Mouse (Mus musculus) kidney, adult 2 months (tissue): ENCODE data around the gene Irx1.

Source experiments
- CTCF ChIP-seq: fragments of 200-500 bp; conservative IDR thresholded peaks from 2 replicates; pipeline ENCODE4 v1.5.1; 2011; ENCODE audit warnings: low read depth, mild to moderate bottlenecking, control low read depth, low read length, moderate library complexity, mixed read lengths; ENCODE audit not compliant: insufficient read depth, insufficient read length
- POLR2A ChIP-seq: fragments of 200-500 bp; IDR thresholded peaks from one replicate; pipeline ENCODE4 v1.6.1; 2011; ENCODE audit warnings: low read depth, low read length, control low read depth

DNA sequence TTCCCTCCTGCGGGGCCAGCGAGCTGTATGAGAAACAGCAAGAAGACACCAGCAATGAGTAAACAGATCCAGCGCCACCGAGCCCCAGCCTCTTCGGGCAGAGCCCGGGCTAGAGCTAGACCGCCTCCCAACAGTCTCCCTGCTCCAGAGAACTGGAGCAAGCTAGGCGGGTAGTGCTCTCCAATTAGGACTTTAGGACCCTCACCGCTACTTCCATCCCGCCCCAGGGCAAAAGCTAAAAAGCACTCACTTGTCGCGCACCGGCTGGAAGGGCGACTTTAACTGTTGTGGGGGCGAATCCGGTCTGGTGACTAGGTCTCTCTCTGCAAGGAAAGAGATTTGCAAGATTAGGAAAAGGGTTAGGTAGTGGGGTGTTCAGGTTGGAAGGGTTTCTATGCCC lies 4.9 kb downstream of the Irx1 start:
- TF ChIP-seq CTCF = no peak
- TF ChIP-seq POLR2A = no peak
